Comparison of ENCODE assay signal across 14 mouse cellular contexts in the genomic region with DNA sequence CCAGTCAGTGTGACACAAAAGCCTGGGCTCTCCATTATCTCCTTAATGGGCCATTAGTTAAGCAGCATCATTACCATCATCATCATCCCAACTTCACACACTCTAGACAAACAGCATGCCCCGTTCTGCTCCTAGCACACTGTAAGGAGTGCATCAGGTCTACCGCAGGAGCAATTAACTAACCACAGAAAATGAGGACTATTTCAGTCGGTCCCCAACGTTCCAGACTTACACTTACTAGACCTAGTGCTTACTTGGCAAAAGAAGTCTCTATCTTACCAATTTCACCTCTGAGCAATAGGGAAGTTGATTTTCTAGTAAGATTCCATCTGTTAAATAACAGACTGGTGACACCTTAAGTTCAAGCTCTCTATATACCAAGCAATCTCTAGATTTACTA. TPM values are rescaled to one million over a fixed set of nuclear protein-coding genes. Genes with fewer than 3 reads are reported as not detected.
DNase-seq lines count a peak whose midpoint lies in the region; ATAC-seq lines count a peak whose summit lies in the region.
"Had no signal": no experiment of that assay in that cellular context is flagged by ENCODE, and none has a peak within 500 bp of the region (broad histone marks: within the 10 kb centered on the region; RNA-seq: fewer than 3 reads in every experiment).

No protein-coding gene starts in this region.

- H3K27ac ChIP-seq in forebrain, embryonic 13.5 days = no peak overlapping the region
- no peak overlapping the region for H3K27ac ChIP-seq in forebrain, embryonic 10.5 days
- no peak overlapping the region for H3K27ac ChIP-seq in embryonic facial prominence, embryonic 14.5 days (replicated peaks; ENCODE audit: low read depth, low read length)
- no peak overlapping the region for H3K27ac ChIP-seq in limb, embryonic 13.5 days
- H3K27ac ChIP-seq in midbrain, embryonic 16.5 days (ENCODE audit: low read length) = no peak overlapping the region
- H3K27ac ChIP-seq: gastrocnemius, adult 2 months; heart, embryonic 13.5 days; layer of hippocampus, adult 2 months had no signal

- no peak for ATAC-seq in forebrain, embryonic 13.5 days
- no peak for ATAC-seq in embryonic facial prominence, embryonic 14.5 days (ENCODE audit: low read depth)
- no peak for ATAC-seq in limb, embryonic 13.5 days (ENCODE audit: low FRiP score, low read depth)
- ATAC-seq in midbrain, embryonic 16.5 days = no peak

- H3K9me3 ChIP-seq in forebrain, embryonic 13.5 days (replicated peaks) = no peaks in the 10 kb centered on the region
- no peaks in the 10 kb centered on the region; the same call in 1 of the 2 replicates for H3K9me3 ChIP-seq in forebrain, embryonic 10.5 days
- H3K9me3 ChIP-seq in embryonic facial prominence, embryonic 14.5 days (ENCODE audit: control insufficient read depth, low read length) = no peaks in the 10 kb centered on the region
- no peaks in the 10 kb centered on the region for H3K9me3 ChIP-seq in limb, embryonic 13.5 days
- H3K9me3 ChIP-seq in midbrain, embryonic 16.5 days (replicated peaks; ENCODE audit: control insufficient read depth, low read length, poor library complexity, severe bottlenecking) = no peaks in the 10 kb centered on the region
- H3K9me3 ChIP-seq: heart, embryonic 13.5 days had no signal

- DNase-seq in forebrain, embryonic 10.5 days (ENCODE audit: extremely low spot score, low spot score) = no peak
- DNase-seq in embryonic facial prominence, embryonic 14.5 days (ENCODE audit: low spot score) = no peak
- DNase-seq in lung, postnatal 25 days (ENCODE audit: low spot score) = no peak
- DNase-seq in cerebellum, adult 18-20 months = no peak
- no peak for DNase-seq in cerebellum, postnatal 10 days
- DNase-seq: adrenal gland, adult 2 months; B cell, adult 2 months; gastrocnemius, adult 2 months; kidney, adult 11 months had no signal

- H3K4me3 ChIP-seq in forebrain, embryonic 13.5 days = no peak overlapping the region
- H3K4me3 ChIP-seq in forebrain, embryonic 10.5 days = no peak overlapping the region
- no peak overlapping the region for H3K4me3 ChIP-seq in embryonic facial prominence, embryonic 14.5 days (ENCODE audit: low read depth, low read length)
- H3K4me3 ChIP-seq in limb, embryonic 13.5 days = no peak overlapping the region
- H3K4me3 ChIP-seq in midbrain, embryonic 16.5 days (ENCODE audit: low read depth, low read length) = no peak overlapping the region
- H3K4me3 ChIP-seq: gastrocnemius, adult 2 months; layer of hippocampus, adult 2 months had no signal

- peak overlapping the region; percentile 79 for H3K4me2 ChIP-seq in forebrain, embryonic 13.5 days
- 0 out of 2 replicates have a peak overlapping the region, but pooled peaks have one; percentile 94 for H3K4me2 ChIP-seq in embryonic facial prominence, embryonic 14.5 days (ENCODE audit: low read depth, low read length)
- peak overlapping the region; percentile 86; the same call in 1 of the 2 replicates for H3K4me2 ChIP-seq in limb, embryonic 13.5 days (replicated peaks)
- peak overlapping the region; percentile 56 for H3K4me2 ChIP-seq in midbrain, embryonic 16.5 days (ENCODE audit: low read length)

- H3K9ac ChIP-seq in forebrain, embryonic 13.5 days = no peak overlapping the region
- no peak overlapping the region for H3K9ac ChIP-seq in embryonic facial prominence, embryonic 14.5 days (ENCODE audit: low read depth, low read length)
- no peak overlapping the region for H3K9ac ChIP-seq in limb, embryonic 13.5 days
- H3K9ac ChIP-seq in midbrain, embryonic 16.5 days (ENCODE audit: low read depth, low read length) = no peak overlapping the region

- WGBS in forebrain, embryonic 13.5 days = 63% methylated on average over 4 of the region's 4 CpGs
- WGBS in forebrain, embryonic 10.5 days = 87% methylated on average over 4 of the region's 4 CpGs
- 73% methylated on average over 4 of the region's 4 CpGs for WGBS in embryonic facial prominence, embryonic 14.5 days
- WGBS in limb, embryonic 13.5 days = 73% methylated on average over 4 of the region's 4 CpGs
- WGBS in midbrain, embryonic 16.5 days = 89% methylated on average over 4 of the region's 4 CpGs

- peaks cover 30% of the 10 kb centered on the region for H3K4me1 ChIP-seq in forebrain, embryonic 13.5 days
- H3K4me1 ChIP-seq in forebrain, embryonic 10.5 days = peaks cover 34% of the 10 kb centered on the region
- H3K4me1 ChIP-seq in embryonic facial prominence, embryonic 14.5 days (ENCODE audit: control insufficient read depth, insufficient read depth, low read length) = peaks cover 9% of the 10 kb centered on the region; the same call in 1 of the 2 replicates
- peaks cover 15% of the 10 kb centered on the region for H3K4me1 ChIP-seq in limb, embryonic 13.5 days
- peaks cover 25% of the 10 kb centered on the region for H3K4me1 ChIP-seq in midbrain, embryonic 16.5 days (ENCODE audit: control insufficient read depth, insufficient read depth, low read length)

- no peaks in the 10 kb centered on the region for H3K27me3 ChIP-seq in forebrain, embryonic 13.5 days
- H3K27me3 ChIP-seq in forebrain, embryonic 10.5 days (ENCODE audit: poor library complexity, severe bottlenecking) = 0 out of 2 replicates have a peak, but pooled peaks cover 5% of the 10 kb centered on the region
- no peaks in the 10 kb centered on the region for H3K27me3 ChIP-seq in embryonic facial prominence, embryonic 14.5 days (replicated peaks; ENCODE audit: control insufficient read depth, insufficient read depth, low read length)
- no peaks in the 10 kb centered on the region for H3K27me3 ChIP-seq in limb, embryonic 13.5 days
- H3K27me3 ChIP-seq in midbrain, embryonic 16.5 days (ENCODE audit: control insufficient read depth, insufficient read depth, low read depth, low read length) = no peaks in the 10 kb centered on the region
- H3K27me3 ChIP-seq: heart, embryonic 13.5 days had no signal

- no peaks in the 10 kb centered on the region for H3K36me3 ChIP-seq in forebrain, embryonic 13.5 days (ENCODE audit: poor library complexity, severe bottlenecking)
- peaks cover 11% of the 10 kb centered on the region for H3K36me3 ChIP-seq in forebrain, embryonic 10.5 days (replicated peaks)
- 0 out of 2 replicates have a peak, but pooled peaks cover 3% of the 10 kb centered on the region for H3K36me3 ChIP-seq in embryonic facial prominence, embryonic 14.5 days (ENCODE audit: control insufficient read depth, insufficient read depth, low read length)
- no peaks in the 10 kb centered on the region for H3K36me3 ChIP-seq in limb, embryonic 13.5 days
- no peaks in the 10 kb centered on the region for H3K36me3 ChIP-seq in midbrain, embryonic 16.5 days (ENCODE audit: control insufficient read depth, insufficient read depth, low read length)
- H3K36me3 ChIP-seq: heart, embryonic 13.5 days had no signal

RNA-seq across cellular contexts. Expression of a gene that starts 2.3 kb away (rescaled TPM):
- polyA plus RNA-seq in forebrain, embryonic 13.5 days (2015; fragmentation: Nextera tagmentation; extraction: Ambion mirVana) = 46.0 and 46.9 TPM in 2 replicates
- 26.7 and 27.9 TPM in 2 replicates for polyA plus RNA-seq in forebrain, embryonic 10.5 days (2016; fragmentation: Nextera tagmentation; extraction: Ambion mirVana)
- polyA plus RNA-seq in embryonic facial prominence, embryonic 14.5 days (2014; fragmentation: Nextera tagmentation; extraction: Ambion mirVana) = 21.8 and 28.7 TPM in 2 replicates
- polyA plus RNA-seq in limb, embryonic 13.5 days (2015; fragmentation: Nextera tagmentation; extraction: Ambion mirVana) = 32.9 and 33.5 TPM in 2 replicates
- polyA plus RNA-seq in midbrain, embryonic 16.5 days (2015; fragmentation: Nextera tagmentation; extraction: Ambion mirVana) = 60.6 and 63.9 TPM in 2 replicates
